Mouse (Mus musculus) CH12.LX (cell line): ENCODE results near the gene Tmem9. TPM values are rescaled to one million over a fixed set of nuclear protein-coding genes. Genes with fewer than 3 reads are reported as not detected.

Experiments
- DNase-seq: peaks from one replicate; pipeline ENCODE4 v3.0.0-alpha.2; 2013; ENCODE audit errors: extremely low read depth
- H3K27ac ChIP-seq: 2 replicates; pipeline ENCODE4 v1.5.1; 2012; ENCODE audit warnings: low read depth, mild to moderate bottlenecking, control low read depth, moderate library complexity; ENCODE audit not compliant: insufficient read depth
- H3K27me3 ChIP-seq: replicated peaks from 2 replicates; pipeline ENCODE3; 2012; ENCODE audit warnings: inconsistent platforms
- H3K36me3 ChIP-seq, 2 experiments: replicated peaks in 1 of 2; 2 replicates each; pipeline versions ENCODE3 to v1.6.1; 2012; ENCODE audit warnings: inconsistent platforms in 1 of 2, low read length in 1 of 2, mild to moderate bottlenecking in 1 of 2, mixed read lengths in 1 of 2, moderate library complexity in 1 of 2; ENCODE audit not compliant: control insufficient read depth in 1 of 2, insufficient read depth in 1 of 2
- H3K4me1 ChIP-seq, 2 experiments: 2 replicates each; pipeline ENCODE4 v1.6.1; 2012; ENCODE audit warnings: inconsistent platforms in 1 of 2, moderate library complexity in 1 of 2; ENCODE audit not compliant: insufficient read depth in 2 of 2, control insufficient read depth in 1 of 2
- H3K4me2 ChIP-seq: 2 replicates; pipeline ENCODE4 v1.6.1; 2012; ENCODE audit warnings: low read depth, mild to moderate bottlenecking, control low read depth; ENCODE audit not compliant: poor library complexity, insufficient read depth, severe bottlenecking
- H3K4me3 ChIP-seq, 3 experiments: fragments of 150-350 bp in 1 of 3; sonication (generic) in 1 of 3; replicated peaks in 1 of 3; 2 replicates each; pipeline versions ENCODE3 to v1.5.1; 2011 to 2012; ENCODE audit warnings: low read depth in 2 of 3, low read length in 2 of 3, mild to moderate bottlenecking in 2 of 3, moderate library complexity in 2 of 3, control low read depth in 1 of 3, improper control_type of control experiment in 1 of 3, inconsistent platforms in 1 of 3, mixed read lengths in 1 of 3; ENCODE audit not compliant: poor library complexity in 1 of 3
- H3K79me2 ChIP-seq: replicated peaks from 2 replicates; pipeline ENCODE4 v1.6.1; 2012; ENCODE audit warnings: mild to moderate bottlenecking, moderate library complexity; ENCODE audit not compliant: control insufficient read depth, poor library complexity, insufficient read depth, severe bottlenecking; ENCODE audit errors: extremely low read depth
- H3K9ac ChIP-seq: 2 replicates; pipeline ENCODE4 v1.6.1; 2012; ENCODE audit warnings: low read depth, mild to moderate bottlenecking, control low read depth, moderate library complexity; ENCODE audit not compliant: insufficient read depth
- H3K9me3 ChIP-seq: replicated peaks from 2 replicates; pipeline ENCODE3; 2012; ENCODE audit warnings: low read length, inconsistent platforms, mixed read lengths
- BHLHE40 ChIP-seq: IDR thresholded peaks from 2 replicates; pipeline ENCODE4 v1.6.1; 2011; ENCODE audit warnings: mild to moderate bottlenecking, low read depth, low read length, improper control_type of control experiment
- ELF1 ChIP-seq: IDR thresholded peaks from 2 replicates; pipeline ENCODE4 v1.6.1; 2014; ENCODE audit warnings: low read depth, mild to moderate bottlenecking, inconsistent platforms, low read length, improper control_type of control experiment
- EP300 ChIP-seq: IDR thresholded peaks from 2 replicates; pipeline ENCODE4 v1.6.1; 2011; ENCODE audit warnings: low read length, improper control_type of control experiment
- IRF4 ChIP-seq: IDR thresholded peaks from 2 replicates; pipeline ENCODE4 v1.6.1; 2014; ENCODE audit warnings: low read depth, mild to moderate bottlenecking, inconsistent platforms, low read length, improper control_type of control experiment
- JUN ChIP-seq: IDR thresholded peaks from 2 replicates; pipeline ENCODE4 v1.6.1; 2011; ENCODE audit warnings: low read depth, mild to moderate bottlenecking, low read length, improper control_type of control experiment, moderate library complexity; ENCODE audit not compliant: insufficient read depth
- MAZ ChIP-seq: IDR thresholded peaks from 2 replicates; pipeline ENCODE4 v1.6.1; 2012; ENCODE audit warnings: low read depth, mild to moderate bottlenecking, inconsistent platforms, low read length, improper control_type of control experiment, moderate library complexity
- MEF2A ChIP-seq: IDR thresholded peaks from 2 replicates; pipeline ENCODE4 v1.6.1; 2014; ENCODE audit warnings: low read depth, mild to moderate bottlenecking, inconsistent platforms, low read length, improper control_type of control experiment, borderline replicate concordance
- MYC ChIP-seq: IDR thresholded peaks from 2 replicates; pipeline ENCODE4 v1.6.1; 2011; ENCODE audit warnings: low read depth, mild to moderate bottlenecking, improper control_type of control experiment, low read length
- NELFE ChIP-seq: IDR thresholded peaks from 2 replicates; pipeline ENCODE4 v1.6.1; 2011; ENCODE audit warnings: low read depth, low read length, improper control_type of control experiment
- PAX5 ChIP-seq: IDR thresholded peaks from 2 replicates; pipeline ENCODE4 v1.6.1; 2012; ENCODE audit warnings: low read length, inconsistent platforms, mixed read lengths
- POLR2A ChIP-seq: IDR thresholded peaks from 2 replicates; pipeline ENCODE4 v1.6.1; 2011; ENCODE audit warnings: low read depth, mild to moderate bottlenecking, improper control_type of control experiment, low read length
- RAD21 ChIP-seq: IDR thresholded peaks from 2 replicates; pipeline ENCODE4 v1.6.1; 2011; ENCODE audit warnings: low read depth, mild to moderate bottlenecking, low read length, improper control_type of control experiment, moderate library complexity
- UBTF ChIP-seq: IDR thresholded peaks from 2 replicates; pipeline ENCODE4 v1.6.1; 2012; ENCODE audit warnings: low read depth, mild to moderate bottlenecking, inconsistent platforms, low read length, improper control_type of control experiment, moderate library complexity
- USF1 ChIP-seq: IDR thresholded peaks from 2 replicates; pipeline ENCODE4 v1.6.1; 2014; ENCODE audit warnings: low read depth, mild to moderate bottlenecking, inconsistent platforms, low read length, improper control_type of control experiment
- ZC3H11A ChIP-seq: IDR thresholded peaks from 2 replicates; pipeline ENCODE4 v1.6.1; 2012; ENCODE audit warnings: low read depth, mild to moderate bottlenecking, inconsistent platforms, low read length, improper control_type of control experiment
- dilution Hi-C: fragments of 300-500 bp; cut with MboI; formaldehyde crosslinking; loops from 2 replicates; pipeline ENCODE4 v1.14.3; 2020; ENCODE audit warnings: low sequenced_read_pairs; ENCODE audit not compliant: extremely low pct_unique_long_range_greater_than_20kb, extremely low pct_ligation_motif_present
- in situ Hi-C: fragments of 300-500 bp; cut with MboI; formaldehyde crosslinking; loops from 3 replicates; pipeline ENCODE4 v1.14.3; 2019; ENCODE audit warnings: low sequenced_read_pairs, low pct_ligation_motif_present, low pct_unique_long_range_greater_than_20kb, mixed read lengths
- polyA plus RNA-seq: library from polyadenylated mRNA; unstranded; fragments of >175 nt; gene quantifications from 2 replicates; pipeline ENCODE4 v1.2.1, GENCODE M21; 2012; ENCODE audit warnings: low read depth; ENCODE audit not compliant: insufficient read length
- total RNA-seq, 2 experiments: library from RNA; depleted of rRNA; stranded (reverse); fragments of 300-350 nt in 1 of 2; fragments of >200 nt in 1 of 2; gene quantifications; 2 replicates each; pipeline ENCODE4 v1.2.3; 2012 to 2014

Tmem9 gene
- total and polyA plus RNA-seq, 3 experiments, result 22.2 to 28.2 (median 23.9) TPM

- H3K9me3 ChIP-seq, result no peaks in the 10 kb centered on the region
- no peaks in the 10 kb centered on the region for H3K36me3 ChIP-seq
- in situ Hi-C loops (no loop called here), dilution Hi-C loops (no loop called here)
- H3K9ac ChIP-seq, result no peak overlapping the region
- H3K4me3 ChIP-seq, result no peak overlapping the region
- peaks cover 0 to 5% of the 10 kb centered on the region in 2 experiments; a peak in 1 of 4 replicates for H3K4me1 ChIP-seq
- H3K4me2 ChIP-seq, result peak overlapping the region; percentile 24; the same call in 1 of the 2 replicates
- peaks cover 16% of the 10 kb centered on the region for H3K27me3 ChIP-seq
- no peak for TF ChIP-seq RAD21
- no peak for TF ChIP-seq ZC3H11A
- TF ChIP-seq MYC, result 0 out of 2 replicates have a peak, but pooled peaks have one; percentile 28
- no peak for TF ChIP-seq PAX5
- TF ChIP-seq MEF2A, result no peak
- TF ChIP-seq USF1, result no peak
- TF ChIP-seq BHLHE40, result peak; percentile 49
- H3K27ac ChIP-seq, result no peak overlapping the region
- DNase-seq, result no peak
- H3K79me2 ChIP-seq, result no peaks in the 10 kb centered on the region
These were observed 196 bp downstream of the Tmem9 start for GRCm38 (mm10) chr1:136008159-136008533.

- TF ChIP-seq JUN (no peak), POLR2A (no peak), NELFE (no peak), EP300 (no peak), IRF4 (no peak), RAD21 (no peak), ELF1 (no peak), MAZ (no peak), UBTF (no peak), USF1 (no peak), MEF2A (no peak)
These were observed 2.3 kb downstream of the Tmem9 start for GRCm38 (mm10) chr1:136010247-136010646.

More at GRCm38 (mm10) chr1:136010247-136010646, 2.3 kb downstream of the Tmem9 start:
- no peak overlapping the region for H3K27ac ChIP-seq
- dilution Hi-C loops (no loop called here), in situ Hi-C loops (no loop called here)
- peaks cover 14% of the 10 kb centered on the region for H3K27me3 ChIP-seq
- H3K79me2 ChIP-seq, result no peaks in the 10 kb centered on the region
- H3K4me1 ChIP-seq, result peaks cover 0 to 11% of the 10 kb centered on the region in 2 experiments; a peak in 1 of 4 replicates
- no peak overlapping the region for H3K4me3 ChIP-seq
- no peaks in the 10 kb centered on the region for H3K9me3 ChIP-seq
- no peak overlapping the region for H3K9ac ChIP-seq
- no peaks in the 10 kb centered on the region for H3K36me3 ChIP-seq
- H3K4me2 ChIP-seq, result no peak overlapping the region
- DNase-seq, result no peak
